Mouse (Mus musculus) spleen, adult 2 months (tissue): Measurements from ENCODE around the gene Slit1. TPM values are rescaled to one million over a fixed set of nuclear protein-coding genes. Genes with fewer than 3 reads are reported as not detected.

ENCODE experiments used
- DNase-seq, 2 experiments: peaks; one replicate each; pipeline versions ENCODE4 v3.0.0 to v3.0.0-alpha.2; 2012 to 2021; ENCODE audit warnings: low spot score in 2 of 2, low read depth in 1 of 2
- H3K27ac ChIP-seq: fragments of 200-500 bp; 2 replicates; pipeline ENCODE4 v1.5.1; 2012; ENCODE audit warnings: low read length, inconsistent platforms; ENCODE audit not compliant: insufficient read depth
- H3K27me3 ChIP-seq: fragments of 200-500 bp; 2 replicates; pipeline ENCODE4 v1.6.1; 2012; ENCODE audit warnings: mild to moderate bottlenecking, moderate library complexity, low read length, inconsistent platforms; ENCODE audit not compliant: control insufficient read depth, insufficient read depth
- H3K36me3 ChIP-seq: fragments of 200-500 bp; 2 replicates; pipeline ENCODE4 v1.6.1; 2012; ENCODE audit warnings: mild to moderate bottlenecking, low read length, inconsistent platforms; ENCODE audit not compliant: control insufficient read depth, insufficient read depth
- H3K4me1 ChIP-seq: fragments of 200-500 bp; 2 replicates; pipeline ENCODE4 v1.6.1; 2011; ENCODE audit warnings: inconsistent platforms; ENCODE audit not compliant: control insufficient read depth, insufficient read depth, insufficient read length
- H3K4me3 ChIP-seq: fragments of 200-500 bp; 2 replicates; pipeline ENCODE4 v1.5.1; 2011; ENCODE audit warnings: mild to moderate bottlenecking, inconsistent platforms; ENCODE audit not compliant: insufficient read depth, insufficient read length; ENCODE audit errors: extremely low read depth
- CTCF ChIP-seq: fragments of 200-500 bp; IDR thresholded peaks from 2 replicates; pipeline ENCODE4 v1.5.1; 2011; ENCODE audit warnings: mild to moderate bottlenecking, inconsistent platforms; ENCODE audit not compliant: insufficient read depth, insufficient read length, insufficient replicate concordance; ENCODE audit errors: extremely low read depth
- POLR2A ChIP-seq: fragments of 200-500 bp; IDR thresholded peaks from 2 replicates; pipeline ENCODE4 v1.6.1; 2011; ENCODE audit warnings: low read depth, low read length, inconsistent platforms
- WGBS: fragments of 180-500 bp; shearing (Covaris S2); methylation state at CpG from one replicate; pipeline ENCODE4 v1.1.7; 2018; 5-methylcytosine and 5-hydroxymethylcytosine counted together
- polyA plus RNA-seq: library from polyadenylated mRNA; depleted of rRNA; stranded (reverse); fragments of >200 nt; gene quantifications from 2 replicates; pipeline ENCODE4 v1.2.3, GENCODE M21; 2012

Slit1 gene
- polyA plus RNA-seq, 1 experiment: 0.78 TPM

GRCm38 (mm10) chr19:41688251-41688650 lies 55.2 kb downstream of the Slit1 start:
- Histone ChIP-seq H3K27ac (no peak overlapping the region), H3K27me3 (no peaks in the 10 kb centered on the region), H3K36me3 (no peaks in the 10 kb centered on the region), H3K4me1 (no peaks in the 10 kb centered on the region; the same call in 1 of the 2 replicates), H3K4me3 (no peak overlapping the region)
- DNase-seq: no peak
- TF ChIP-seq POLR2A (no peak), CTCF (no peak)
- WGBS: 84% methylated on average over 13 of the region's 13 CpGs

GRCm38 (mm10) chr19:41687836-41688235 lies 55.6 kb downstream of the Slit1 start:
- Histone ChIP-seq H3K27ac (no peak overlapping the region), H3K4me3 (no peak overlapping the region), H3K36me3 (no peaks in the 10 kb centered on the region), H3K27me3 (no peaks in the 10 kb centered on the region), H3K4me1 (no peaks in the 10 kb centered on the region; the same call in 1 of the 2 replicates)
- 83% methylated on average over 8 of the region's 8 CpGs for WGBS
- TF ChIP-seq POLR2A (no peak), CTCF (no peak)
- no peak for DNase-seq

GRCm38 (mm10) chr19:41686194-41686593 lies 57.3 kb downstream of the Slit1 start:
- Histone ChIP-seq H3K36me3 (no peaks in the 10 kb centered on the region), H3K27ac (no peak overlapping the region), H3K4me1 (no peaks in the 10 kb centered on the region; the same call in 1 of the 2 replicates), H3K27me3 (no peaks in the 10 kb centered on the region), H3K4me3 (no peak overlapping the region)
- 78% methylated on average over 2 of the region's 2 CpGs for WGBS
- TF ChIP-seq POLR2A (no peak), CTCF (no peak)
- DNase-seq: no peak

GRCm38 (mm10) chr19:41685453-41686086 lies 57.9 kb downstream of the Slit1 start:
- 66% methylated on average over 13 of the region's 13 CpGs for WGBS
- TF ChIP-seq POLR2A: no peak
- TF ChIP-seq CTCF: no peak

GRCm38 (mm10) chr19:41684874-41685273 lies 58.6 kb downstream of the Slit1 start:
- no peaks in the 10 kb centered on the region for H3K27me3 ChIP-seq
- no peak overlapping the region for H3K27ac ChIP-seq
- no peak for DNase-seq
- H3K36me3 ChIP-seq: no peaks in the 10 kb centered on the region
- H3K4me3 ChIP-seq: no peak overlapping the region
- H3K4me1 ChIP-seq: no peaks in the 10 kb centered on the region
- TF ChIP-seq POLR2A: no peak
- TF ChIP-seq CTCF: no peak
- 78% methylated on average over 1 of the region's 1 CpGs for WGBS

More at GRCm38 (mm10) chr19:41685453-41686086, 57.9 kb downstream of the Slit1 start:
- Histone ChIP-seq H3K4me3 (no peak overlapping the region), H3K36me3 (no peaks in the 10 kb centered on the region), H3K27me3 (no peaks in the 10 kb centered on the region), H3K4me1 (no peaks in the 10 kb centered on the region; the same call in 1 of the 2 replicates), H3K27ac (no peak overlapping the region)
- no peak for DNase-seq

- Histone ChIP-seq H3K4me3 (no peak overlapping the region), H3K27me3 (no peaks in the 10 kb centered on the region), H3K27ac (no peak overlapping the region), H3K4me1 (no peaks in the 10 kb centered on the region), H3K36me3 (no peaks in the 10 kb centered on the region)
- no peak for DNase-seq
- no peak for TF ChIP-seq CTCF
- no peak for TF ChIP-seq POLR2A
- WGBS: 88% methylated on average over 1 of the region's 1 CpGs
Observed at GRCm38 (mm10) chr19:41683951-41684350, 59.5 kb downstream of the Slit1 start.

GRCm38 (mm10) chr19:41680267-41680666 lies 63.2 kb downstream of the Slit1 start:
- H3K4me3 ChIP-seq: no peak overlapping the region
- TF ChIP-seq POLR2A: no peak
- no peak for TF ChIP-seq CTCF
- no peaks in the 10 kb centered on the region for H3K4me1 ChIP-seq
- no peaks in the 10 kb centered on the region for H3K27me3 ChIP-seq
- DNase-seq: no peak
- no peaks in the 10 kb centered on the region for H3K36me3 ChIP-seq
- 69% methylated on average over 1 of the region's 1 CpGs for WGBS
- H3K27ac ChIP-seq: no peak overlapping the region
